Mouse (Mus musculus) C2C12 (cell line): ENCODE measurements around the gene Syn3. TPM values are rescaled to one million over a fixed set of nuclear protein-coding genes. Genes with fewer than 3 reads are reported as not detected.

Experiments used
- H3K27me3 ChIP-seq: one replicate; pipeline ENCODE4 v1.6.1; 2011; ENCODE audit not compliant: control insufficient read depth, insufficient read depth, insufficient read length
- H3K36me3 ChIP-seq: one replicate; pipeline ENCODE4 v1.6.1; 2011; ENCODE audit not compliant: control insufficient read depth, insufficient read depth
- H3K4me3 ChIP-seq: one replicate; pipeline ENCODE4 v1.5.1; 2011; ENCODE audit warnings: mild to moderate bottlenecking, control low read depth; ENCODE audit not compliant: poor library complexity, insufficient read depth, severe bottlenecking
- H3K79me2 ChIP-seq: one replicate; pipeline ENCODE4 v1.6.1; 2011; ENCODE audit not compliant: control insufficient read depth, insufficient read depth
- H3K79me3 ChIP-seq: one replicate; pipeline ENCODE4 v1.6.1; 2011; ENCODE audit warnings: low read depth, control low read depth
- H3ac ChIP-seq: one replicate; pipeline ENCODE3; 2011; ENCODE audit warnings: low read depth; ENCODE audit not compliant: control insufficient read depth, insufficient read length
- CEBPB ChIP-seq: IDR thresholded peaks from one replicate; pipeline ENCODE4 v1.6.1; 2011; ENCODE audit warnings: low read depth, mild to moderate bottlenecking, control low read depth, moderate library complexity
- CTCF ChIP-seq: IDR thresholded peaks from one replicate; pipeline ENCODE4 v1.5.1; 2011; ENCODE audit not compliant: control insufficient read depth, insufficient read depth, insufficient read length
- FOSL1 ChIP-seq: IDR thresholded peaks from one replicate; pipeline ENCODE4 v1.8.0; 2011; ENCODE audit warnings: mild to moderate bottlenecking, low read length; ENCODE audit not compliant: poor library complexity, insufficient read depth, severe bottlenecking
- MAX ChIP-seq: IDR thresholded peaks from one replicate; pipeline ENCODE4 v1.6.1; 2011; ENCODE audit warnings: mild to moderate bottlenecking, control low read depth
- MYOD1 ChIP-seq: IDR thresholded peaks from one replicate; pipeline ENCODE4 v1.6.1; 2011; ENCODE audit warnings: low read depth; ENCODE audit not compliant: control insufficient read depth, insufficient read length
- MYOG ChIP-seq: IDR thresholded peaks from one replicate; pipeline ENCODE4 v1.6.1; 2011; ENCODE audit not compliant: control insufficient read depth, insufficient read length; ENCODE audit errors: extremely low read depth
- USF1 ChIP-seq: IDR thresholded peaks from one replicate; pipeline ENCODE4 v1.6.1; 2011; ENCODE audit warnings: low read depth, mild to moderate bottlenecking, control low read depth, moderate library complexity
- polyA plus RNA-seq: library from polyadenylated mRNA; unstranded; fragments of >200 nt; fragmentation: generic; extraction: Trizol; gene quantifications from one replicate; pipeline ENCODE4 v1.2.1, GENCODE M21; 2012; ENCODE audit warnings: missing spikeins

Gene Syn3
- polyA plus RNA-seq, 1 experiment, result 0.20 TPM

DNA sequence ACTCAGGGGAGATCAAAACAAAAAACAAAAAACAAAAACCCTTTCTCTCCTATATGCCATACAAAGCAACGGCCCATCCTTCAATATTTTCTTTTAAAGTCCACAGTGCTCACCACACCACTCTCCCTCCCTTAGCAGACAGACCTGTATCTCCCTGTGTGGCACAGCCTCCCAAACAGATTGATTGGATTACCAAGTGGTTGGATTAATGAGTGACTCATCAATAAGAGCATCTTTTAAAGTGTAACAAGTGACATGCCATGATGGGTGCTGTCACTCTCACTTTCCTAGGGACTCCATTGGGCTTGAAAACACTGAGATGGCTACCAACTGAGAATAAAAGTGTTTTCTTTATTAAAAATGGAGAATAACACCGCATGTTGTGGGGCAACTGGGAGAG is 2.8 kb downstream of the Syn3 start:
- H3K79me3 ChIP-seq, result no peaks in the 10 kb centered on the region
- no peak overlapping the region for H3K4me3 ChIP-seq
- H3K79me2 ChIP-seq, result no peaks in the 10 kb centered on the region
- TF ChIP-seq MAX (no peak), MYOD1 (no peak), CTCF (no peak), MYOG (no peak), USF1 (no peak), CEBPB (no peak), FOSL1 (no peak)
- no peaks in the 10 kb centered on the region for H3K36me3 ChIP-seq
- H3K27me3 ChIP-seq, result peaks cover 49% of the 10 kb centered on the region
- H3ac ChIP-seq, result no peak overlapping the region

DNA sequence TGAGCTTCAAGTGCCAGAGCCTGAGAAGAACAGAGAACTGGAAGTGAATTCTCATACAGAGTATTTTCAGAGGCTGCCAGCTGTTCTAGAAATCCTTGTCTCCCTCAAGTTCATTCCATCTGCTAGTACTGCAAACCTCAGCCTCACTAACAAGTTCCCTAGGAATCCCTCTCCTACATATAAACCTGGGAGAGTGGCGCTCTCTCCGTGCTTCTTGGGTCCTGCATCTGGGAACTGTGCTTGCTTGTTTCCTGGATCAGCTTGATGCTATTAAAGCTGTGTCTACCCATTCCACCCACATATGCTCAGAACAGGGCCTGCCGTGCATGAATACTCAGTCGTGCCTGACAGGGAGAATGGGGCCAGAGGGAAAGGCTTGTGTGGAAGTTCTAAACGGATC is 5.6 kb downstream of the Syn3 start:
- H3K36me3 ChIP-seq, result no peaks in the 10 kb centered on the region
- no peak overlapping the region for H3K4me3 ChIP-seq
- no peak overlapping the region for H3ac ChIP-seq
- H3K27me3 ChIP-seq, result peaks cover 47% of the 10 kb centered on the region
- TF ChIP-seq CTCF (no peak), CEBPB (no peak), FOSL1 (no peak), MYOG (no peak), MYOD1 (no peak), MAX (no peak)
- no peaks in the 10 kb centered on the region for H3K79me2 ChIP-seq
- H3K79me3 ChIP-seq, result no peaks in the 10 kb centered on the region

DNA sequence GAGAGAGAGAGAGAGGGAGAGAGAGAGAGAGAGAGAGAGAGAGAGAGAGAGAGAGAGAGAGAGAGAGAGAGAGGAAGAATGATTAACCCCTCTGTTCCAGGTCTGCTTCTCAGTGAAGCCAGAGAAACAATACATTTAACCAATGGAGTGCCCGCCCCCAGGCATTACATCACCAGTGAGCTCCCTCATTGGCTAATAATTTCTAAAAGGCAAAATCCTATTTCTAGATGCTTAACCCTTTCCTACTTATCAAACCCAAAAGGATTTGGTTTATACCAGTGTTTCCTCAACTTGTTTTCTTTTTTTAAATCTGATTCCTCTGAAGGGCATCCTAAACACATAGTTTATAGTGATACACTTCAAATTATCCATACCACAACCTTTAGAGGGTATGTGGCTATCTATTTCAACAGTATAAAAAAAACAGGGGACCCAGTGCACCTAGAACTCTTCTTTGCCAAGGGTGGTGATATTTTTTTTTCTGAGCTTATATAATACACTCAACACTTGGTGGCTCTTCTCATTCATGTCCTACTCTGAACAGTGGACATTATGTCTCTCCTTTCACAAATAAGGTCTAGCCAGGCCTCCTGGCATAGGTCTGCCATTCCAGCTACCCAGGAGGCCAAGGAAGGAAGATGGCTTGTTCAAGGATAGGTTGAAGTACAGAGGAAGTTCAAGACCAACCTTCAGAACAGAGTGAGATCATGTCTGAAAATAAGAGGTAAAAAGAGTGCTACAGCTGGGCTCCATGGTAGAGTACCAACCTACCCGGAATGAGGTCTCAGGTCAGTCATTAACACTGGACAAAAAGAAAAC is 6.4 kb downstream of the Syn3 start:
- no peak for TF ChIP-seq CEBPB
- Histone ChIP-seq H3ac (no peak overlapping the region), H3K27me3 (peaks cover 43% of the 10 kb centered on the region), H3K79me3 (no peaks in the 10 kb centered on the region), H3K4me3 (no peak overlapping the region), H3K36me3 (no peaks in the 10 kb centered on the region), H3K79me2 (no peaks in the 10 kb centered on the region)

DNA sequence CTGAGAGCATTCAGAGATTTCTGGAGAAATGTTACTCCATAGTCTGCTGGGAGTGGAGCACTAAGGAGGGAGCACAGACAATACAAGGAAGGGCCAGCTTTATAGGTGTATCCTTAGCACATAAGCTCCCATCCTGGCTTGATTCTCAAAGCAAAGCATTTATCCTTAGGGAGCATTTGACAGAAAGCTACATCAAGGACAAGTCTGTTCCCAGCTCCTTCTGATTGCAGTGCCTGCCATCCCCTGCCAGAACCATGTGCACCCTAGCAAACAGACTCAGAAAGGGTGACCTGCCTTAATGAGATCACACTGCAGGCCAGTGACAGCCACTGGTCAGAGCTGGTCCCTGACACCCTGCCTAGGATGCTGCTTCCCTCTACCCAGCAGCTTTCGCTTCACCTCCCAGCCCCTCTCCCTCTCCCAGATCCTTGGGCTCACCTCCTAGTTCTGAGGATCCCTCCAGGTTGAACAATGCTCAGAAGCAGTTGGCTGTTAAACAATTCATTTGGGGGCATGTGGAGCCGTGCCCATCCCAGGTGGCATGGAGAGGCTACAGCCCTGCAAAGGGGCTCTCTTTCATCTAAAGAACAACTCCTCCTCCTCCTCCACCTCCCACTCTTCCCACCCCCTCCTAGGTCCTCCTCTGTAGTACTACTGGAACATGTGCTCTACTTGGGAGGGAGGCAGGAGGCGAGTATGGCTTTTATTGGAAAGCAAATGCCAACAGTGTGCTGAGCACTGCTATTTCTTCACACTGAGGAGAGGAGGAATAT is 7.2 kb downstream of the Syn3 start:
- Histone ChIP-seq H3K36me3 (no peaks in the 10 kb centered on the region), H3K79me3 (no peaks in the 10 kb centered on the region), H3ac (no peak overlapping the region), H3K4me3 (no peak overlapping the region), H3K79me2 (no peaks in the 10 kb centered on the region), H3K27me3 (peaks cover 44% of the 10 kb centered on the region)
- TF ChIP-seq CTCF (no peak), MYOG (no peak), MYOD1 (no peak), CEBPB (no peak), USF1 (no peak), FOSL1 (no peak), MAX (no peak)

DNA sequence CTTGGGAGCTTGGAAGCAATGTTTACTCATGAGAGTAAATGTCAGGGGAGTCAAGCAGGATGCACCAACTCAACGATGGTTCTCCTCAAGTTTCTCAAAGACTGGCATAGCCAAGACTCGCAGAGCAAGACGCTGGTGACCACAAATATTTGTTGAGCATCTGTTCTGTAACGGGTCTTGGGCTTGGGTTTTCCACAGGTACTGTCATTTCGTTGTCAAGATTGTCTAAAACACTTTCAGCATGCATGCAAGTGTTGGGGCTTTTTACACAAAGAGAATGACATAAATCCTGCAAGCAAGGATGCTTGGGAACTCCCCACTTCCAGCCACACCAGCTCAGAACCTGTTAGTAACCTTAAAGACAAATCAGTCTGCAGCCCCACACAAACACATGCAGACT is 10.2 kb downstream of the Syn3 start:
- no peak overlapping the region for H3K4me3 ChIP-seq
- H3K27me3 ChIP-seq, result peaks cover 39% of the 10 kb centered on the region
- no peaks in the 10 kb centered on the region for H3K36me3 ChIP-seq
- H3K79me2 ChIP-seq, result no peaks in the 10 kb centered on the region
- no peak overlapping the region for H3ac ChIP-seq
- TF ChIP-seq CEBPB (no peak), MYOD1 (no peak), CTCF (no peak), FOSL1 (no peak), USF1 (no peak), MYOG (no peak), MAX (no peak)
- H3K79me3 ChIP-seq, result no peaks in the 10 kb centered on the region

DNA sequence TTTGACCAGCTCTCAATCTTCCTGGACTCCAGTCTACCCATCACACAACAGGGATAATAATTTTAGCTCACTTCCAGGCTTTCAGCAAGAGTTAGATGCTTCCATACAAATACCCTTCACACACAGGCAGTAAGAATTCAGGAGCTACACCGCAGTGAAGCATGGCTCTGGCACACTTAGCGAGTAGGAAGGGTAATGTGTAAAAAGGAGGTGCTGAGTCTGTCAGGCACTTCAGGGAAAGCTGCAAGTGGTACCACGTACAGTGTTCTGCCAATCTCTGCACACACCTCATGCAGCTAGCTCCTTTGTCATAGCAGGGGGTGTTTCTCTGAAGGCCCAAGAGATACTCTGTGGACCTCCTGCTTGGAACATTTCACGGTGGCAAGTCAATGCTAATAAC is 12.7 kb downstream of the Syn3 start:
- TF ChIP-seq CTCF (no peak), MAX (no peak), FOSL1 (no peak)
- Histone ChIP-seq H3K27me3 (peaks cover 40% of the 10 kb centered on the region), H3K36me3 (no peaks in the 10 kb centered on the region), H3ac (no peak overlapping the region), H3K4me3 (no peak overlapping the region), H3K79me3 (no peaks in the 10 kb centered on the region), H3K79me2 (no peaks in the 10 kb centered on the region)
